ENCODE assay signal across 7 mouse cellular contexts in the genomic region with DNA sequence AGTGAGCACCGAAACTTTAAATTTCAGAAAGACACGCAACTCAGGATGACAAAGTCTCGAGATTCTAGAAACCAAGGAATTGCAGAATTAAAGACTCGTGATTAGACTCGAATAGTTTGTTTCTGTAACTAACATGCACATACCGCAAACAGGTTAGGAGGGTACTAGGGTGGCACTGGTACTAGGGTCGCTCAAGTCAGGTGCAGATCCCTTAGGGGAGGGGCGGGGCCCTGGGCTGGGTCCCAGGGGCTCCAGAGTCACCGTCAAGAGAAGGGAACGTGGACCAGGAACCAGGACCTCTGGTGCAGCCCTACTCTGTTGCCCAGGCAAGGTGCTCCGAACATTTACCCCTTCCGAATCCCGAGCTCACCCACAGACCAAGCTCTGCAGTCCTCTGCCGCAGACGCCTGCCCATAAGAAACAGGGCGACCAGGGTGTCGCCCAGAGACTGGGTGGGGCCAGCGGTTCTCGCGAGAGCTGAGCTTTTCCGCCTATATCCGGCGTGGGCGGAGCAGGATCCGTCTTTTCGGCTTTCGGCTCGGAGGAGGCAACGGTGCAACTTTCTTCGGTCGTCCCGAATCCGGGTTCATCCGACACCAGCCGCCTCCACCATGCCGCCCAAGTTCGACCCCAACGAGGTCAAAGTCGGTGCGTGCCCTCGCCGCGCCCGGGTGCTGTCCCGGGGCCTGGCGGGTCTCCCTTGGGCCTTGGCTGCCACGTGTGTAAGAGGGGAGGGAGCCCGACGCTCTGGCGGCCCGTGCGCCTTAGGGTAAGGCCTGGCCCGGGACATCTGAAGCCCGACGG. TPM values are rescaled to one million over a fixed set of nuclear protein-coding genes. Genes with fewer than 3 reads are reported as not detected.
A peak's percentile ranks its signal among the peaks of the same experiment; 100 is the strongest.
DNase-seq lines count a peak whose midpoint lies in the region; ATAC-seq and TF ChIP-seq lines count a peak whose summit lies in the region.

A gene (plus strand): TSS at position 368 of the 804 bp plus-strand sequence.
A gene (minus strand): TSS at position 423 of the 804 bp plus-strand sequence.

- peak within 1 kb of the TSS; percentile 78 for H3K27ac ChIP-seq in intestine, postnatal 0 days (ENCODE audit: low read depth, low read length)
- H3K27ac ChIP-seq in limb, embryonic 10.5 days, result peak within 1 kb of the TSS; percentile 96
- peak within 1 kb of the TSS; percentile 79 for H3K27ac ChIP-seq in midbrain, embryonic 13.5 days

- H3K27me3 ChIP-seq in intestine, postnatal 0 days (replicated peaks; ENCODE audit: control insufficient read depth, insufficient read depth, low read length), result no peaks in the 10 kb centered on the region
- no peaks in the 10 kb centered on the region for H3K27me3 ChIP-seq in limb, embryonic 10.5 days (ENCODE audit: low read depth, poor library complexity, severe bottlenecking)
- H3K27me3 ChIP-seq in midbrain, embryonic 13.5 days, result no peaks in the 10 kb centered on the region

- H3K4me2 ChIP-seq in intestine, postnatal 0 days (replicated peaks; ENCODE audit: low read depth), result peak within 1 kb of the TSS; percentile 95
- H3K4me2 ChIP-seq in midbrain, embryonic 13.5 days (replicated peaks), result peak within 1 kb of the TSS; percentile 98

- no peaks in the 10 kb centered on the region for H3K9me3 ChIP-seq in intestine, postnatal 0 days (ENCODE audit: control insufficient read depth)
- H3K9me3 ChIP-seq in limb, embryonic 10.5 days (replicated peaks), result no peaks in the 10 kb centered on the region
- H3K9me3 ChIP-seq in midbrain, embryonic 13.5 days, result no peaks in the 10 kb centered on the region

- H3K4me3 ChIP-seq in intestine, postnatal 0 days (ENCODE audit: low read depth, low read length), result peak within 1 kb of the TSS; percentile 75
- peak within 1 kb of the TSS; percentile 71 for H3K4me3 ChIP-seq in limb, embryonic 10.5 days
- H3K4me3 ChIP-seq in midbrain, embryonic 13.5 days (replicated peaks), result peak within 1 kb of the TSS; percentile 85

- H3K36me3 ChIP-seq in intestine, postnatal 0 days (ENCODE audit: control insufficient read depth, insufficient read depth), result peaks cover 26% of the 10 kb centered on the region
- H3K36me3 ChIP-seq in limb, embryonic 10.5 days, result peaks cover 39% of the 10 kb centered on the region
- H3K36me3 ChIP-seq in midbrain, embryonic 13.5 days, result peaks cover 36% of the 10 kb centered on the region

- peak; percentile 85 for ATAC-seq in intestine, postnatal 0 days
- ATAC-seq in midbrain, embryonic 13.5 days, result peak; percentile 94

- no peak for TF ChIP-seq CTCF in intestine, postnatal 0 days (IDR thresholded peaks at IDR 0.05; ENCODE audit: low read depth)

- peak; percentile 92 for DNase-seq in adrenal gland, adult 8-10 months
- DNase-seq in embryo, embryonic 9.5 days (ENCODE audit: extremely low spot score), result peak; percentile 95
- DNase-seq in gonadal fat pad, adult 2 months (ENCODE audit: low read depth), result no peak
- peak; percentile 95 for DNase-seq in limb, embryonic 10.5 days (ENCODE audit: low spot score)
- DNase-seq in spleen, adult 12 weeks (ENCODE audit: low spot score), result peak; percentile 89

- peaks cover 6% of the 10 kb centered on the region for H3K4me1 ChIP-seq in intestine, postnatal 0 days (replicated peaks; ENCODE audit: control insufficient read depth, insufficient read depth, low read length)
- H3K4me1 ChIP-seq in limb, embryonic 10.5 days, result peaks cover 46% of the 10 kb centered on the region
- H3K4me1 ChIP-seq in midbrain, embryonic 13.5 days (replicated peaks), result peaks cover 45% of the 10 kb centered on the region

- 2% methylated on average over 52 of the region's 55 CpGs for WGBS in intestine, postnatal 0 days
- WGBS in limb, embryonic 10.5 days, result 3% methylated on average over 55 of the region's 55 CpGs
- WGBS in midbrain, embryonic 13.5 days, result 2% methylated on average over 55 of the region's 55 CpGs

- peak within 1 kb of the TSS; percentile 81 for H3K9ac ChIP-seq in intestine, postnatal 0 days (ENCODE audit: low read depth, low read length)
- H3K9ac ChIP-seq in midbrain, embryonic 13.5 days (replicated peaks), result peak within 1 kb of the TSS; percentile 95

RNA-seq across cellular contexts. Expression of the first gene that starts in this region (rescaled TPM):
- 100 to 1,000 TPM; 137 to 206 (median 196) TPM for total RNA-seq in adrenal gland, adult 8-10 months (2022)
- polyA plus RNA-seq in gonadal fat pad, adult 2 months (2012; rRNA removed), result 226 and 300 TPM in 2 replicates
- polyA plus RNA-seq in intestine, postnatal 0 days (2015; fragmentation: Nextera tagmentation; extraction: Ambion mirVana), result 90.6 and 103 TPM in 2 replicates
- polyA plus RNA-seq in limb, embryonic 10.5 days (2016; fragmentation: Nextera tagmentation; extraction: Ambion mirVana), result 194 and 232 TPM in 2 replicates
- polyA plus RNA-seq in midbrain, embryonic 13.5 days (2015; fragmentation: Nextera tagmentation; extraction: Ambion mirVana), result 88.9 and 96.0 TPM in 2 replicates

RNA-seq across cellular contexts. Expression of the second gene that starts in this region (rescaled TPM):
- total RNA-seq in adrenal gland, adult 8-10 months (2022), result 10 to 100 TPM; 23.3 to 38.9 (median 28.5) TPM
- 18.6 and 19.3 TPM in 2 replicates for polyA plus RNA-seq in gonadal fat pad, adult 2 months (2012; rRNA removed)
- 4.3 and 4.4 TPM in 2 replicates for polyA plus RNA-seq in intestine, postnatal 0 days (2015; fragmentation: Nextera tagmentation; extraction: Ambion mirVana)
- 5.3 and 7.5 TPM in 2 replicates for polyA plus RNA-seq in limb, embryonic 10.5 days (2016; fragmentation: Nextera tagmentation; extraction: Ambion mirVana)
- polyA plus RNA-seq in midbrain, embryonic 13.5 days (2015; fragmentation: Nextera tagmentation; extraction: Ambion mirVana), result 18.1 and 21.1 TPM in 2 replicates
